Mouse (Mus musculus): ENCODE measurements around the gene Itih2. TPM values are rescaled to one million over a fixed set of nuclear protein-coding genes. Genes with fewer than 3 reads are reported as not detected.

Gene Itih2
- total and polyA plus RNA-seq, 3 experiments = not detected

GRCm38 (mm10) chr2:10080310-10081010 lies 50.7 kb downstream of the Itih2 start, which contains the start of the genes Atp5c1 and Kin (continued):
- TF ChIP-seq USF2 (IDR thresholded peaks at IDR 0.05; ENCODE audit: borderline replicate concordance in 1 of 2, insufficient read depth in 1 of 2, low read depth in 1 of 2, low read length in 2 of 2) = no peak
- no peak for TF ChIP-seq CHD1 (IDR thresholded peaks at IDR 0.05; ENCODE audit: low read depth, low read length)
- peak; percentile 33; the same call in 1 of the 2 replicates for TF ChIP-seq USF1 (IDR thresholded peaks at IDR 0.05; ENCODE audit: low read depth, low read length)

GRCm38 (mm10) chr2:10079745-10080309 lies 51.4 kb downstream of the Itih2 start:
- Histone ChIP-seq H3K9me3 (replicated peaks; ENCODE audit: insufficient read depth, low read length) (no peaks in the 10 kb centered on the region), H3K27ac (ENCODE audit: control insufficient read depth, low read depth, low read length) (peak overlapping the region; percentile 79), H3K27me3 (ENCODE audit: control insufficient read depth in 1 of 2, insufficient read depth in 2 of 2, low read length in 2 of 2) (no peaks in the 10 kb centered on the region), H3K9ac (ENCODE audit: control insufficient read depth, low read depth, low read length, poor library complexity, severe bottlenecking) (peak overlapping the region; percentile 98), H3K4me3 (ENCODE audit: control insufficient read depth in 1 of 2, insufficient read depth in 1 of 2, low read depth in 2 of 2, low read length in 2 of 2) (peak overlapping the region; percentile 97 to 98), H3K4me1 (ENCODE audit: control insufficient read depth in 1 of 2, insufficient read depth in 2 of 2, low read length in 2 of 2) (peaks cover 6 to 26% of the 10 kb centered on the region in 2 experiments; a peak in 3 of 4 replicates), H3K79me2 (ENCODE audit: control insufficient read depth, insufficient read depth, low read length, poor library complexity) (peaks cover 84% of the 10 kb centered on the region), H3K36me3 (ENCODE audit: control insufficient read depth in 1 of 2, insufficient read depth in 2 of 2, low read length in 2 of 2) (peaks cover 4 to 34% of the 10 kb centered on the region in 2 experiments)
- peak; percentile 68 for DNase-seq (ENCODE audit: low read depth, low spot score)
- TF ChIP-seq MXI1 (IDR thresholded peaks at IDR 0.05; ENCODE audit: low read depth, low read length) (no peak), TBP (IDR thresholded peaks at IDR 0.05; ENCODE audit: low read depth, low read length) (no peak), USF2 (IDR thresholded peaks at IDR 0.05; ENCODE audit: borderline replicate concordance in 1 of 2, insufficient read depth in 1 of 2, low read depth in 1 of 2, low read length in 2 of 2) (no peak), TCF12 (IDR thresholded peaks at IDR 0.05; ENCODE audit: low read depth, low read length) (no peak), KAT2A (conservative IDR thresholded peaks at IDR 0.05; ENCODE audit: low read depth, low read length) (no peak), EP300 (IDR thresholded peaks at IDR 0.05; ENCODE audit: low read depth in 1 of 2, low read length in 2 of 2) (no peak), NRF1 (IDR thresholded peaks at IDR 0.05; ENCODE audit: insufficient read depth, low read depth, low read length, poor library complexity, severe bottlenecking) (no peak)

GRCm38 (mm10) chr2:10076675-10077074 lies 54.5 kb downstream of the Itih2 start:
- Histone ChIP-seq H3K9ac (ENCODE audit: control insufficient read depth, low read depth, low read length, poor library complexity, severe bottlenecking) (no peak overlapping the region), H3K27me3 (ENCODE audit: control insufficient read depth in 1 of 2, insufficient read depth in 2 of 2, low read length in 2 of 2) (no peaks in the 10 kb centered on the region), H3K4me1 (ENCODE audit: control insufficient read depth in 1 of 2, insufficient read depth in 2 of 2, low read length in 2 of 2) (peaks cover 6 to 27% of the 10 kb centered on the region in 2 experiments; a peak in 3 of 4 replicates), H3K27ac (ENCODE audit: control insufficient read depth, low read depth, low read length) (no peak overlapping the region), H3K36me3 (ENCODE audit: control insufficient read depth in 1 of 2, insufficient read depth in 2 of 2, low read length in 2 of 2) (peaks cover 8 to 40% of the 10 kb centered on the region in 2 experiments), H3K79me2 (ENCODE audit: control insufficient read depth, insufficient read depth, low read length, poor library complexity) (peaks cover 91% of the 10 kb centered on the region), H3K4me3 (ENCODE audit: control insufficient read depth in 1 of 2, insufficient read depth in 1 of 2, low read depth in 2 of 2, low read length in 2 of 2) (no peak overlapping the region), H3K9me3 (replicated peaks; ENCODE audit: insufficient read depth, low read length) (no peaks in the 10 kb centered on the region)
- no peak for DNase-seq (ENCODE audit: low read depth, low spot score)
- TF ChIP-seq ZC3H11A (IDR thresholded peaks at IDR 0.05; ENCODE audit: low read depth, low read length) = no peak
- TF ChIP-seq SMC3 (IDR thresholded peaks at IDR 0.05; ENCODE audit: low read depth, low read length) = no peak
- no peak for TF ChIP-seq EP300 (IDR thresholded peaks at IDR 0.05; ENCODE audit: low read depth in 1 of 2, low read length in 2 of 2)
- no peak for TF ChIP-seq KAT2A (conservative IDR thresholded peaks at IDR 0.05; ENCODE audit: low read depth, low read length)
- TF ChIP-seq ZNF384 (IDR thresholded peaks at IDR 0.05; ENCODE audit: low read depth, low read length) = no peak
- TF ChIP-seq CHD2 (IDR thresholded peaks at IDR 0.05; ENCODE audit: low read length) = no peak
- no peak for TF ChIP-seq USF2 (IDR thresholded peaks at IDR 0.05; ENCODE audit: borderline replicate concordance in 1 of 2, insufficient read depth in 1 of 2, low read depth in 1 of 2, low read length in 2 of 2)

All from MEL (cell line).